Mouse (Mus musculus) neural tube, embryonic 15.5 days (tissue): ENCODE measurements around the gene Sgsh. TPM values are rescaled to one million over a fixed set of nuclear protein-coding genes. Genes with fewer than 3 reads are reported as not detected.
A peak's percentile ranks its signal among the peaks of the same experiment; 100 is the strongest.

ENCODE experiments used
- ATAC-seq: fragments of 200-750 bp; cut with Nextera tagmentation; 2 replicates; pipeline ENCODE4 v1.8.0; 2017; ENCODE audit warnings: mild to moderate bottlenecking, moderate TSS enrichment, moderate library complexity; ENCODE audit not compliant: low FRiP score
- H3K27ac ChIP-seq: fragments of 300-500 bp; sonication (generic); replicated peaks from 2 replicates; pipeline ENCODE4 v1.5.1; 2015; ENCODE audit warnings: mild to moderate bottlenecking, inconsistent platforms
- H3K27me3 ChIP-seq: fragments of 300-500 bp; sonication (generic); replicated peaks from 2 replicates; pipeline ENCODE4 v1.6.1; 2015; ENCODE audit warnings: inconsistent platforms
- H3K36me3 ChIP-seq: fragments of 300-500 bp; sonication (generic); 2 replicates; pipeline ENCODE4 v1.6.1; 2015; ENCODE audit warnings: inconsistent platforms
- H3K4me1 ChIP-seq: fragments of 300-500 bp; sonication (generic); 2 replicates; pipeline ENCODE4 v1.6.1; 2015; ENCODE audit warnings: inconsistent platforms
- H3K4me2 ChIP-seq: fragments of 300-500 bp; sonication (generic); 2 replicates; pipeline ENCODE4 v1.6.1; 2015; ENCODE audit warnings: inconsistent platforms, mild to moderate bottlenecking, moderate library complexity
- H3K4me3 ChIP-seq: fragments of 300-500 bp; sonication (generic); replicated peaks from 2 replicates; pipeline ENCODE4 v1.5.1; 2015; ENCODE audit warnings: mild to moderate bottlenecking, inconsistent platforms
- H3K9ac ChIP-seq: fragments of 300-500 bp; sonication (generic); replicated peaks from 2 replicates; pipeline ENCODE4 v1.6.1; 2015; ENCODE audit warnings: mild to moderate bottlenecking, inconsistent platforms
- H3K9me3 ChIP-seq: fragments of 300-500 bp; sonication (generic); replicated peaks from 2 replicates; pipeline ENCODE4 v1.6.1; 2016; ENCODE audit warnings: inconsistent platforms
- WGBS: fragments of 180-500 bp; shearing (Covaris S2); methylation state at CpG from one replicate; pipeline ENCODE4 v1.1.7; 2015; ENCODE audit warnings: mixed read lengths; 5-methylcytosine and 5-hydroxymethylcytosine counted together
- polyA plus RNA-seq: library from polyadenylated mRNA; unstranded; fragments of >200 nt; fragmentation: Nextera tagmentation; extraction: Ambion mirVana; gene quantifications from 2 replicates; pipeline ENCODE4 v1.2.1, GENCODE M21; 2015

The Sgsh gene
- polyA plus RNA-seq, 1 experiment from 2014 or later, result 4.7 TPM

DNA sequence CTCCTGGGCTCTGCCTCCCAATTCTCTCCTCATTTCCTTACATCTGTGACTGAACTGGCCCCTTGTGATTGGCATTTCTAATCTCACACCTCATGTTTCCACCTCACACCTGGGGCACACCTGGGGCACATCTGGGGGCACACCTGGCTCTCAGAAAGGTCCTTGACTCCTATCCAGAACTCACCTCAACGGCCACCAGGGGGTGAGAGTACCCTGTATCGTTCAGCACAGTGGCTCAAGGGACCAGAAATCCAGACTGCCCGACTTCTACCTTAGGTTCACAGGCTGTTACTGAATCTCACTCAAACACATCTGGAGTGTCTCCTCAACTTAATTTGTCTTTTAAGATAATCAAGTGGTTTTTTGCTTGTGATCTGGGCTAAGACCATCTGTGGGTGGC is 23.4 kb downstream of the Sgsh start:
- H3K36me3 ChIP-seq, result no peaks in the 10 kb centered on the region
- no peak for ATAC-seq
- no peaks in the 10 kb centered on the region for H3K9me3 ChIP-seq
- no peak overlapping the region for H3K4me3 ChIP-seq
- no peak overlapping the region for H3K27ac ChIP-seq
- 47% methylated on average over 3 of the region's 3 CpGs for whole genome bisulfite sequencing
- H3K4me1 ChIP-seq, result no peaks in the 10 kb centered on the region
- peaks cover 4% of the 10 kb centered on the region; the same call in 1 of the 2 replicates for H3K27me3 ChIP-seq
- no peak overlapping the region for H3K9ac ChIP-seq
- no peak overlapping the region for H3K4me2 ChIP-seq

DNA sequence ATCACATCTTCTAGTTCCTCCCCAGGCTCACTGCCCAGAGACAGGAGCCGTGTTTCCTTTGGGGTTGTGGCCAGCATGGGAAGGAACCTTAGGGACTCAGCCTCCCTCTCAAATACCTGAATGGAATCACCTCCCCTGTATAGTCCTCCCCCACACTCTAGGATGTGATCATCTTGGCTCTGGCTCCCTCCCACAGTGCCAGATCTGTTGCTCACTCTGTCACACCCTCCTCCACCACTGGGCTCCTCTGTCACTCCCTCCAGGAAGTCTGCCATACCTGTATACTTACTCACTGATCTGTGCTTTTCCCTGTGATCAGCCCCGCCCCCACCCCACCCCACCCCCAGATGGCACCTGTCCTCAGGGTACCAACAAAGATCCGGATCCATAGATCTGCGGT is 24.7 kb downstream of the Sgsh start:
- Histone ChIP-seq H3K4me2 (no peak overlapping the region), H3K9ac (no peak overlapping the region), H3K4me1 (no peaks in the 10 kb centered on the region), H3K9me3 (no peaks in the 10 kb centered on the region), H3K4me3 (no peak overlapping the region), H3K27me3 (no peaks in the 10 kb centered on the region), H3K27ac (no peak overlapping the region), H3K36me3 (no peaks in the 10 kb centered on the region)
- WGBS, result 69% methylated on average over 4 of the region's 4 CpGs
- ATAC-seq, result no peak

DNA sequence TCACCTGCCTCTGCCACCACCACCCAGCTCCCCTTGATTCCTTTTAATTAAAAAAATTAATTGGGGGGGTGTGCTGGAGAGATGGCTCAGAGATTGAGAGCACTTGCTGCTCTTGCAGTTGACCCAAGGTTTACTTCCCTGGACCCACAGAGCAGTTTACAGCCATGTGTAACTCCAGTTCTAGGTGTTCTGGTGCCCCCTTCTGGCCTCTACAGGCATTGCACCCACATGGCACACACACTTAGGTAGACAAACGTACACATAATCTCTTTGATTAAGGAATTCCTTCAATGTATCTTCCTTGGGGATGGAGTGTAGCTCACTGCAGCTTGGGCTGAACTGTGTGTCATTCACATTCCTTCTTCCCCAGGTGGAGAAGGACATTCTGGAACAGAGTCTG is 30.3 kb downstream of the Sgsh start:
- no peak overlapping the region for H3K9ac ChIP-seq
- H3K27ac ChIP-seq, result no peak overlapping the region
- H3K4me2 ChIP-seq, result no peak overlapping the region
- no peaks in the 10 kb centered on the region; the same call in 1 of the 2 replicates for H3K27me3 ChIP-seq
- H3K9me3 ChIP-seq, result no peaks in the 10 kb centered on the region
- H3K4me1 ChIP-seq, result no peaks in the 10 kb centered on the region
- 76% methylated on average over 1 of the region's 1 CpGs for WGBS
- ATAC-seq, result no peak
- H3K4me3 ChIP-seq, result no peak overlapping the region
- H3K36me3 ChIP-seq, result no peaks in the 10 kb centered on the region

DNA sequence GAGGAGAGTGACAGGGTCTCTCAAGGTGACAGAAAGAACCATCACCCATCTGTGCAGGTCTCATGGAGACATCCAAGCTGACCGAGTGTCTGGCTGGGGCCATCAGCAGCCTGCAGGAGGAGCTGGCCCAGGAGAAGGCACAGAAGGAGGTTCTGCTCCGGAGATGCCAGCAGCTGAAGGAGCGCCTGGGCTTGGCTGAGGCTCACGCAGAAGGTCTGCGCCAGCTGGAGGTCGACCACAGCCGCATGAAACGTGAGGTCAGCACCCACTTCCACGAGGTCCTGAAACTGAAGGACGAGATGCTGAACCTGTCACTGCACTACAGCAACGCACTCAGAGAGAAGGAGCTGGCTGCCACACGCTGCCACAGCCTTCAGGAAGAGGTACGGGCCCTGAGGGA is 32.8 kb downstream of the Sgsh start:
- Histone ChIP-seq H3K4me3 (no peak overlapping the region), H3K4me2 (no peak overlapping the region), H3K27ac (no peak overlapping the region), H3K27me3 (no peaks in the 10 kb centered on the region; the same call in 1 of the 2 replicates), H3K9me3 (no peaks in the 10 kb centered on the region), H3K9ac (no peak overlapping the region), H3K36me3 (no peaks in the 10 kb centered on the region), H3K4me1 (no peaks in the 10 kb centered on the region)
- ATAC-seq, result no peak
- 81% methylated on average over 13 of the region's 13 CpGs for WGBS

DNA sequence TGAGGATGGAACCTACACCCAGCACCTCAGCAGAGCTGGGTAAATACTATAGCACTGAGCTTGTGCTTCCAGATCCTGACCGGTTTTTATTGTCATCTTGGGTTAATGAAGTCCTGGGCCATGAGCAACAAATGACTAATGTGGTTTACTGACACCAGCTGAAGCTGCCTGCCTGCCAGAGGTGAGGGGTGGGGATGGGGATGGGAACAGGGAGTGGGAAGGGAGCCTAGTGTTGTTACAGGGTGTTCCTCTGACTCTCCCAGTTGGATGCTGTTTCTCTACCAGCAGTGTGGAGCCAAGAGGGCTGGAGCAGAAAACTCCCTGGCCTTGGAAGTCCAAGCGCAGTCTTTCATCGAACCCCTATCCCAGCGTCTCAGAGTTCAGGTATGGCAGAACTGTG is 38.6 kb downstream of the Sgsh start:
- Histone ChIP-seq H3K9me3 (no peaks in the 10 kb centered on the region), H3K27me3 (no peaks in the 10 kb centered on the region), H3K4me3 (no peak overlapping the region), H3K4me2 (no peak overlapping the region), H3K36me3 (no peaks in the 10 kb centered on the region), H3K9ac (no peak overlapping the region), H3K27ac (no peak overlapping the region), H3K4me1 (no peaks in the 10 kb centered on the region)
- WGBS, result 91% methylated on average over 4 of the region's 4 CpGs
- no peak for ATAC-seq

DNA sequence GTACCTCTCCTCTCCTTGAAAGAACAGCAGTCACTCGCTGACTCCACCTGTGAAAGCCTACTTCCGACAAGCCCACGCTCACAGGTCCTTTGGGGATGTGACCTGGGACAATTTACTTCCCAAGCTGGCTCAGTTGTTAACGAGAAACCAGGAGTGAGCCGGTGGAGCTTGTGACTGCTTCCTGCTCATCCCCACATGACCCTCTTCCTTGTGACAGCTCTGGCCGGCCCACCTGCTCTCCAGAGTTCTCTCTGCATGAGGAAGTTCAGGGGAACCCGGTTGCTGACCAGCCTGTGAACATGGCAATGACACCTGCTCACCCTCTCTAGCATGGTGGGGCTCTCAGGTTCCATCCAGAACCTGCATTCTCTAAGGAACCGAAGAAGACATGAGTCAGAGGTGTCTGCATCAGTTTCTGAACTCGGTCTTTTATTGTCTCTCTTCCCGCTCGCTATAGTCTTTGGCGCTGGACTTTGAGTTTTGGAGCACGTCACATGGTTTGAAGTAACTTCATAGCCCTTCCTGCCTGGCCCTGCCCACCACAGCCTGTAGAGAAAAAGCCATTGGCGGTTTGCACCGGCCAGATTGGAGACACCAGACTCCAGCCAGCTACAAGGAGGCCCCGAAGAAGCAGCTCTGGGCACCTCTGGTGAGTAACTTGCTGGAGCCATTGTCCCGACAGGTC is 40.9 kb downstream of the Sgsh start:
- Histone ChIP-seq H3K4me1 (no peaks in the 10 kb centered on the region), H3K27ac (no peak overlapping the region), H3K4me2 (no peak overlapping the region), H3K9me3 (no peaks in the 10 kb centered on the region), H3K9ac (no peak overlapping the region), H3K36me3 (no peaks in the 10 kb centered on the region), H3K27me3 (no peaks in the 10 kb centered on the region), H3K4me3 (no peak overlapping the region)
- WGBS, result 81% methylated on average over 17 of the region's 17 CpGs
- ATAC-seq, result no peak

DNA sequence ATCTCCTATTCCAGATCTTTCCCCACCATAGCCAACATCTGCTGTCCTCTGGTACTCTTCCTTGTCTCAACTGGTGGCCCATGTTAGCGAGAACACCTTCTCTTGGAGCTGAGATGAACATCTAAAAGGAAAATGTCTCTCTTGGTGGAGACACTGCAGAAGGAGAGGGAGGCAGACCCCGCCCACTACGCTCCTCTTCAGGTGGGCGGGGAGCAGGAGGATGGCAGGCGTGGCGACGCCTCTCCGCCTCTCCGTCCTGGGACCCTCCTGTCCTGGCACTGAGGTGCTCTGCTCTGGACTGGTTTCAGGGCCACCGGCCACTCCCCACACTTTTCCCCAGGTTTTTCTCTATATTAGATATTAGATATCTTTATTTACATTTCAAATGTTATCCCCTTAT is 44.7 kb downstream of the Sgsh start:
- no peak overlapping the region for H3K27ac ChIP-seq
- H3K36me3 ChIP-seq, result no peaks in the 10 kb centered on the region
- H3K4me2 ChIP-seq, result no peak overlapping the region
- no peaks in the 10 kb centered on the region for H3K9me3 ChIP-seq
- H3K9ac ChIP-seq, result no peak overlapping the region
- no peak for ATAC-seq
- H3K4me1 ChIP-seq, result peaks cover 14% of the 10 kb centered on the region
- 20% methylated on average over 10 of the region's 10 CpGs for WGBS
- no peaks in the 10 kb centered on the region for H3K27me3 ChIP-seq
- no peak overlapping the region for H3K4me3 ChIP-seq

DNA sequence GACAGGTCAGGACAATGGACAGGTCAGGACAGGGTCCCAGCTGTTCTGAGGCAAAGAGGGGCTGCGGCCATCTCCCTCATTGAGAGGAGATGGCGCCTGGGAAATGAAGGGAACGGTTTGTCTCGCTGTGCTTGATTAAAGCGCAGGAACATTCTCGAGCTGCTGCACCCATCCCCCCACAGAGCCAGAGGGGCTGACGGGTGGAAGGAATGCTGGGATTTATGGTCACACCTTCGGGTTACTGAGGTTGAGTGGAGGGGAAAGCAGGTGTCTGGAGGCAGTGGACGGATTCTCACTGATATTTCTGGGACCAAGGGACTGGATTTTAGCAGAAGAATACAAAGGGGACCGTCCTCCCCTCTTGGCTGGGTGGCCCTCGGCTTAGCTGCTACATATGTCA is 47.4 kb downstream of the Sgsh start:
- no peak for ATAC-seq
- H3K9ac ChIP-seq, result no peak overlapping the region
- H3K27me3 ChIP-seq, result no peaks in the 10 kb centered on the region; the same call in 1 of the 2 replicates
- peaks cover 14% of the 10 kb centered on the region for H3K4me1 ChIP-seq
- no peak overlapping the region for H3K4me2 ChIP-seq
- WGBS, result 23% methylated on average over 11 of the region's 11 CpGs
- no peaks in the 10 kb centered on the region for H3K36me3 ChIP-seq
- H3K9me3 ChIP-seq, result no peaks in the 10 kb centered on the region
- no peak overlapping the region for H3K4me3 ChIP-seq
- no peak overlapping the region for H3K27ac ChIP-seq

DNA sequence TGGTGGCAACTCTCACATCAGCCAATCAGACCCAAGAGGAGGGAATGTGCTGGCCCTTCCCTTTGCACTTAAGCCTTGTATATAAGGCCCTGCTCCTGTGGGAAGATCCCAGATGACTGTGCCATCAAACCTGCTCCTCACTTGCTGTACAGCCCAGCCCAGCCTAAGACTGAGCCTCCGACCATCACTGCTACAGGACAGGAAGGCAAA is 47.8 kb downstream of the Sgsh start, which contains the start of gene Card14:
Card14 (plus strand) TSS at position 111 of the 210 bp plus-strand sequence.
- Histone ChIP-seq H3K4me3 (no peak within 1 kb of the TSS), H3K9me3 (no peaks in the 10 kb centered on the region), H3K27ac (no peak within 1 kb of the TSS), H3K27me3 (no peaks in the 10 kb centered on the region; the same call in 1 of the 2 replicates), H3K36me3 (no peaks in the 10 kb centered on the region), H3K4me1 (peaks cover 14% of the 10 kb centered on the region), H3K4me2 (no peak within 1 kb of the TSS), H3K9ac (no peak within 1 kb of the TSS)
- ATAC-seq, result 0 out of 2 replicates have a peak, but pooled peaks have one; percentile 24
- WGBS, result 58% methylated on average over 1 of the region's 1 CpGs

DNA sequence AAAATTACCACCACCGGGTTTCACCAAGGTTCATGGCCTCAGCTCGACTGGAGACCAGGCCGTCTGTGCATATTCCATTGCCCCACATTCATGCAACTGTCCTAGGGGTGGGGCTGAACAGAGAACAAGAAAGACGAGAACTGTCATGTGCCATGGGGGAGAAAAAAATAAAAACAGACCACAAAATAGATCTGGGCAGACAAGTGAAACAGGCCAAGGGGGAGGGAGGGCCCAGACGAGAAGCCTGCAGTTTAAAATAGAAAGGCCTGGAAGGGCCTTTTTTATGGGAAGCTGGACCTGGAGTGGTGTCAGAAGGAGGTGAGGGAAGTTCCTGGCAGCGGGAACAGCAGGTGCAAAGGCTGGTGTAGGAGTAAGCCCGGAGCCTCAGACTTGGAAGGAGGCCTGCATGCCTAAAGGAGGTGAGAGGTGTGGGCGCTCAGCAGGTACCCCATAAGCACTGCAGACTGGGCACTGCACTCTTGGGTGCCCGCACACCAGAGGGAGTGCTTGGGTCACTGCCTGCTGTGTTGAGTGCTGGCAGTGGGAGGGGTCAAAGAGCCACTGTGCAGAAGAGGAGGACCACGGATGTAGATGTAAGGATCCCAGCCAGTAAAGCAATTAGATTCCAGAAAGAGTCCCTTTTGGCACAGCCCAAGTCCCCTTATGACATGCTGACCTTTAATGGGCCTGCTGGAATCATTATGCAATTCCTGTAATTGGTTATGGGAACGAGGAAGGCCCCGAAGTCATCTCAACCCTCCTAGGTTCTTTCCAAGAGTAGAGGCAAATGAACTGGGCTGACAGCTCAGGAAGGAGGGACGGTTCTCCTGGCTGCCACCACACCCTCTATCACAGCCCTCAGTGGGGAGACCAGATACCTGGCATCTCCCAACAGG is 48.3 kb downstream of the Sgsh start:
- 58% methylated on average over 13 of the region's 13 CpGs for WGBS
- H3K27ac ChIP-seq, result no peak overlapping the region
- no peak for ATAC-seq
- H3K9ac ChIP-seq, result no peak overlapping the region
- no peaks in the 10 kb centered on the region for H3K36me3 ChIP-seq
- H3K4me2 ChIP-seq, result no peak overlapping the region
- no peaks in the 10 kb centered on the region for H3K9me3 ChIP-seq
- no peak overlapping the region for H3K4me3 ChIP-seq
- H3K4me1 ChIP-seq, result peaks cover 14% of the 10 kb centered on the region
- no peaks in the 10 kb centered on the region; the same call in 1 of the 2 replicates for H3K27me3 ChIP-seq

DNA sequence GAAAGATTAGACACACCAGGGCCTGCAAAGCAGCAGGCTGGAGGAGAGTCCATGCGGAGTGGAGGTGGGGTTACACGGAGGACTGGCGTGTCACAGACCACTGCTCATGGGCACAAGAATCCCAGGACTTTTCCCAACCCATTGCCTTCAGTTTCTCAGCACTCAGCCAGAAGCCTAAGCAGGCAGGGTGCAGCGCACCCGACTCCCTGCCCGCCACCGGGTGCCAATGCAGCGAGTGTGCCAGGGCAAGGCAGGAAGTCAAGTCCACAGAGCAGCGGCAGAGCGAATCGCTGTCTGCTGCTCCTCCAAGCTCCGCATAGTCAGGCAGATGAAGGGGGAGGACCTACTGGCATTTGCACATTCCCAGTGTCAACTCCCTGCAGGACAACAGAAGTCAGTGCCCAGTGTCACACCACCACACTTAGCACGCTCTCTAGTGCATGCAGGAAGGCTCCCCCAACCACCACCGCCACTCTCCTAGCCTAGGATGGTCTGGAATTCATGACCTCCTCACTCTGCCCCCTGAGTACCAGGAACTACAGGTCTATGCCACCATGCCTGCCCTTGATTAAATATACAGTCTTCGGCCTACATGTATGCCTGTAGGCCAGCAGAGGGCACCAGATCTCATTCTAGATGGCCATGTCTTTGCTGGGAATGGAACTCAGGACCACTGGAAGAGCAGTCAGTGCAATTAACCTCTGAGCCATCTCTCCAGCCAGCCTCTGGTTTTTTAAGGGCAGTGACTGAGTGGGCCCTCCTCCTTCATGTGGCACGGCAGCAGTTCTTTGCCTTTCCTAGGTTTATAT is 50.2 kb downstream of the Sgsh start:
- WGBS, result 44% methylated on average over 16 of the region's 16 CpGs
- Histone ChIP-seq H3K4me1 (peaks cover 23% of the 10 kb centered on the region), H3K9me3 (no peaks in the 10 kb centered on the region), H3K27me3 (no peaks in the 10 kb centered on the region; the same call in 1 of the 2 replicates), H3K27ac (no peak overlapping the region), H3K4me3 (no peak overlapping the region), H3K4me2 (no peak overlapping the region), H3K36me3 (no peaks in the 10 kb centered on the region), H3K9ac (no peak overlapping the region)
- 0 out of 2 replicates have a peak, but pooled peaks have one; percentile 27 for ATAC-seq
